Comparison of ENCODE assay signal across 12 mouse cellular contexts in genomic region chr7:136480641-136481202, GRCm38 (mm10).
DNase-seq lines count a peak whose midpoint lies in the region; ATAC-seq and TF ChIP-seq lines count a peak whose summit lies in the region.
"Had no signal": no experiment of that assay in that cellular context is flagged by ENCODE, and none has a peak within 500 bp of the region (broad histone marks: within the 10 kb centered on the region; RNA-seq: fewer than 3 reads in every experiment).

No protein-coding gene starts in this region.

- no peak overlapping the region for H3K4me2 ChIP-seq in lung, embryonic 14.5 days
- H3K4me2 ChIP-seq in forebrain, embryonic 14.5 days (ENCODE audit: low read length): no peak overlapping the region
- H3K4me2 ChIP-seq: liver, embryonic 13.5 days; midbrain, embryonic 15.5 days had no signal

- H3K27me3 ChIP-seq in lung, embryonic 14.5 days (ENCODE audit: insufficient read depth, low read length): peaks cover 6% of the 10 kb centered on the region; the same call in 1 of the 2 replicates
- peaks cover 30% of the 10 kb centered on the region for H3K27me3 ChIP-seq in forebrain, embryonic 14.5 days (replicated peaks; ENCODE audit: control insufficient read depth, insufficient read depth, low read length)

- no peaks in the 10 kb centered on the region; the same call in 1 of the 2 replicates for H3K4me1 ChIP-seq in lung, embryonic 14.5 days (ENCODE audit: insufficient read depth)
- no peaks in the 10 kb centered on the region for H3K4me1 ChIP-seq in forebrain, embryonic 14.5 days (ENCODE audit: control insufficient read depth, insufficient read depth, low read length)
- H3K4me1 ChIP-seq: liver, embryonic 13.5 days had no signal

- H3K4me3 ChIP-seq in lung, embryonic 14.5 days (ENCODE audit: low read depth, low read length): no peak overlapping the region
- H3K4me3 ChIP-seq in forebrain, embryonic 14.5 days (ENCODE audit: low read depth, low read length): no peak overlapping the region
- no peak overlapping the region for H3K4me3 ChIP-seq in left cerebral cortex, adult 2 months
- H3K4me3 ChIP-seq: liver, embryonic 13.5 days; midbrain, embryonic 15.5 days had no signal

- no peak overlapping the region for H3K9ac ChIP-seq in lung, embryonic 14.5 days
- no peak overlapping the region for H3K9ac ChIP-seq in forebrain, embryonic 14.5 days (ENCODE audit: low read length)
- H3K9ac ChIP-seq: liver, embryonic 13.5 days; midbrain, embryonic 15.5 days had no signal

- DNase-seq in adrenal gland, postnatal 10 days: peak; percentile 26
- DNase-seq in adrenal gland, adult 8-10 months: no peak
- DNase-seq in lung, embryonic 14.5 days: peak; percentile 52
- no peak for DNase-seq in lung, postnatal 36 days
- DNase-seq in heart, postnatal 14 days: peak; percentile 58
- DNase-seq in forebrain, embryonic 14.5 days (ENCODE audit: low spot score): no peak
- no peak for DNase-seq in left cerebral cortex, adult 9 months (ENCODE audit: low spot score in 2 of 2)
- no peak for DNase-seq in left cerebral cortex, adult 2 months (ENCODE audit: extremely low spot score in 1 of 2, low spot score in 2 of 2)
- DNase-seq: cerebellum, adult 2 months; liver, embryonic 13.5 days; right cerebral cortex, postnatal 25 days had no signal

- H3K27ac ChIP-seq in lung, embryonic 14.5 days (ENCODE audit: low read depth): no peak overlapping the region
- H3K27ac ChIP-seq in forebrain, embryonic 14.5 days (ENCODE audit: low read depth, low read length): no peak overlapping the region
- H3K27ac ChIP-seq in left cerebral cortex, adult 2 months: no peak overlapping the region
- H3K27ac ChIP-seq: liver, embryonic 13.5 days; midbrain, embryonic 15.5 days had no signal

- intact Hi-C loops in heart, postnatal 14 days (cut with DNase I): loop anchor here (10.0 kb wide), 2 partner anchors 464 to 984 kb away; no protein-coding TSS in a partner anchor
- intact Hi-C loops in left cerebral cortex, adult 2 months (cut with DNase I): loop anchor here (10.0 kb wide), 1 partner anchor 326 kb away; no protein-coding TSS in a partner anchor

- no peaks in the 10 kb centered on the region for H3K36me3 ChIP-seq in lung, embryonic 14.5 days (ENCODE audit: insufficient read depth)
- H3K36me3 ChIP-seq in forebrain, embryonic 14.5 days (ENCODE audit: control insufficient read depth, insufficient read depth, low read length): no peaks in the 10 kb centered on the region
- H3K36me3 ChIP-seq: liver, embryonic 13.5 days; midbrain, embryonic 15.5 days had no signal

- 27% methylated on average over 13 of the region's 13 CpGs for WGBS in lung, embryonic 14.5 days
- 57% methylated on average over 13 of the region's 13 CpGs for WGBS in forebrain, embryonic 14.5 days

- no peak for TF ChIP-seq CTCF in lung, embryonic 14.5 days (IDR thresholded peaks at IDR 0.05; ENCODE audit: low read depth)
- TF ChIP-seq CTCF in left cerebral cortex, adult 2 months (IDR thresholded peaks at IDR 0.05): no peak

- ATAC-seq in lung, embryonic 14.5 days (ENCODE audit: insufficient read depth): no peak
- no peak for ATAC-seq in forebrain, embryonic 14.5 days
- ATAC-seq: midbrain, embryonic 15.5 days had no signal

- H3K9me3 ChIP-seq in lung, embryonic 14.5 days (ENCODE audit: low read depth, low read length): no peaks in the 10 kb centered on the region
- no peaks in the 10 kb centered on the region for H3K9me3 ChIP-seq in forebrain, embryonic 14.5 days (replicated peaks; ENCODE audit: control insufficient read depth, low read length)
- H3K9me3 ChIP-seq: liver, embryonic 13.5 days; midbrain, embryonic 15.5 days had no signal

Comparison
In these comparisons a context has a peak if more than half of its experiments do, and no peak if none do; other contexts are left out.
1. DNase-seq: peak in adrenal gland, postnatal 10 days (single experiment), lung, embryonic 14.5 days (single experiment) and heart, postnatal 14 days (2 of 2); none in adrenal gland, adult 8-10 months (single experiment), lung, postnatal 36 days (single experiment), forebrain, embryonic 14.5 days (single experiment), left cerebral cortex, adult 9 months (0 of 2) and left cerebral cortex, adult 2 months (0 of 2).